Mouse (Mus musculus) cerebellum, adult 11-12 months (tissue): Measurements from ENCODE around the gene Art3.

Source experiments
- DNase-seq: peaks from one replicate; pipeline ENCODE4 v3.0.0; 2022

The Art3 gene

DNA sequence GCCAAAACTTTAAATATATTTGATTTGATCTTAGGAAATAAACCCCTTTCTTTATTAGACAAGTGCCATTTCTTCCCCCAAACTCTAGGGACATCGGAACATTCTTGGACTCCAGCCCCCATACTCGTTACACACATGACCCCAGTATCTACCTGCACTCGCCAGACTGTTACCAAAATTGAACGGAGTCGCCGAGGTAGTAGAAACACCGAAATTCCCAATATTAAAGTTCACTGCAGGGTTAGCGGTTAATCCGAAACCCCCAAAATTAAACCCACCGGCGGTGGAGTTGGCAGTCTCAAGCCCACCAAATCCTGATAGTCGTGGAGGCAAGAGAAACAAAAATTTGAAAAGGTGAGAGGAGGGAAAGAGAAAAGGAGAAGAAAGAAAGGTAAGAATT, 102.4 kb downstream of the Art3 start:
- DNase-seq, result peak; percentile 20

DNA sequence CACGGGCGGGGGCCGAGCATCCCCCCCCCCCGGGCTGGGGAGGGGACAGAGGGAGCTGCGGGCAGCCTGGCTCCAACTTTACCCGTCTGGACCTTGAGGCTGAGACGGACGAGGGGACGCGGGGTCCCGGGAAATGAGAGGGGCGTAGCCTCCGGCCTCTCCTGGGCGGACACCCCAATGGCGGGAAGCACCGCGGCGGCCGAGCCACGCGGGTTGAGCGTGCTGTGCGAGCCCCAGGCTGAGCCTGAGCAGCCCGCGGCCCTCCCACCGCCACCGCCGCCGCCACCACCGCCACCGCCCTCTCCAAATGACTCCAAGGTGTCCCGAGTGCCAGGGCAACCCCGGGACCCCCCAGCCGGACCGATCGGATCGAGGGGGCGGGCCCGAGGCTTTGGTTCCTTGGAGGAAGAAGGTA, 103.0 kb downstream of the Art3 start:
- no peak for DNase-seq

DNA sequence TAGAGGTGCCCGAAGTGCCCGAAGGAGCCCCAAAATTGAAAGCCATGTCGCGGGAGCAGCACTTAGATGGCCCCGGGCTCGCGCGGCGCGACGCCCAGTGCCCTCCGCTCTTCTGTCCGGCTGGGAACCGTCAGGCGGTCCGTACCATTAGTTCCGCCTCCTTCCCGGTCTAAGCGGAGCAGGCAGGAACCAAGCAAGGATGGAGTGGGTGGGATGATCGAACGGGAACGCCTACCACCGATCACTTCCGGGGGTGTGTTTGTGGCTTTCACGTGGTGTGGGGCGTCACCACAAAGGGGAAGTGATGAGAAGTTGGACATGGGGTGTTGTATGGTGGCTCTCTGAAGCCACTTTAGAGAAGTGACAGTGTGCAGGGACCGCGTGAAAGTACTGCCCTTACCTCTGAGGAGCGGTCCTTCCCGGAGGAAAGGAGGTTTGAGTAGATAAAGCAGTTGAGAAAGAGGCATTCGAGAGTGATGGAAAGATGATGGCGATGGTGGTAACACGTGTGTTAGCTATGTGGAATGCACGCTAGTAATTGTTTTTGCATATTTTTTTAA, 103.5 kb downstream of the Art3 start, which contains the start of gene Nup54:
Gene Nup54, minus strand, starts transcription at position 195 of the 560 bp plus-strand sequence.
- DNase-seq, result peak; percentile 97

GRCm38 (mm10) chr5:92438540-92438939, 106.9 kb downstream of the Art3 start:
- no peak for DNase-seq

- no peak for DNase-seq
Observed at GRCm38 (mm10) chr5:92441494-92441893, 109.9 kb downstream of the Art3 start.

GRCm38 (mm10) chr5:92442914-92443313, 111.3 kb downstream of the Art3 start:
- no peak for DNase-seq

GRCm38 (mm10) chr5:92445016-92445415, 113.4 kb downstream of the Art3 start:
- DNase-seq, result no peak

- DNase-seq, result no peak
Observed at GRCm38 (mm10) chr5:92446736-92447135, 115.1 kb downstream of the Art3 start.

GRCm38 (mm10) chr5:92452876-92453275, 121.2 kb downstream of the Art3 start:
- DNase-seq, result no peak

DNA sequence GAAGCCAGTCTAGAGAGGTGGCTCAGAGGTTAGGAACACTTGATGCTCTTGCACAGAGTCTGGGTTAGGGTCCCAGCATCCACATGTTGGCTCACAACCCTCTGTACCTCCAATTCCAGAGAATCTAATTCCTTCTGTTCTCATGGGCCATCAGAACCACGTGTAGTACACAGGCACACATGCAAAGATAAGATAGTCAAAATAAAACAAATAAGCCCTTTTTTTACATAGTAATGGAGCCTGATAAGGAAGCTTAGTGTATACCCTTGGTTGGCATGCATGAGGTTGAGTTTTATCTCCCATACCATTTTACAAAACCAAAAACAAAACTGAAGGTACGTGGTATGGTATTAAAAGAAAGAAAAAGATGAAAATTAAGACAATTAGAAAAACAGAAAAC, 125.8 kb downstream of the Art3 start:
- no peak for DNase-seq

DNA sequence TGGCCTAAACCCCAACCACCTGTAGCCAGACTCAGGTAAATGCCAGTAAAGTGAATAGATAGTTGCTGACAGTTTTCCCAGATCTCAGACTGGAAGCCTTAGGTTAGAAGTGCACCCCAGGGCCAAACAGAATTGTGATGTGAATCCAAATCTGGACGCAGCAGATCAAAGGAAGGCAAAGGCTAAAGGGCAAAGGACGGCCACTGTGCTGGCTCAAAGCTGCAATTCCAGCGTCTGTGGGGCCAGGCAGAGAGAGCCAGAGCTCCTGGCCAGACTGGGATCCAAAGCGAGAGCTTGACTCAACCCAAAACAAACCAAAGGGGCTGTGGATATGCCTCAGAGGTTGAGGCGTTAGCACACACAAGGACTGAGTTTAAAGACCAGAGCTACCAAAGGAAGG, 127.1 kb downstream of the Art3 start:
- DNase-seq, result no peak

DNA sequence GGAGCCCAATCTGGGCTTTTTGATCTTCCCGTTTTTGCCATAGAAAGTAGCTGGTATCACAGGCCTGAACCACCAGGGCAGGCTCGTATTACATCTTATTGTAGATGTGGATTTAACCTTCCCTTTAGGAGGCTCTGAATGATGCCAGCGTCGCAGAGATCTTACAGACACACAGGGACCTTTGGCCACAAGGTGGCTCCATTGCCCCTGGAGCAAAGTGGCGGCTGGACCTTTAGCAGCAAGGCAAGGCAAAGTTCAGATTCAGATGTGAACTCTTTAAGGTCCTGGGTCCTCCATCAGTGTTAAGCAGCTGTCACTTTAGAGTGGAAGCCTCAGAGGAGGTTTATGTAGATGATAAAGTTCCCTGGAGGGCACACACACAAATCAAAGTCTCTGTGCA, 129.7 kb downstream of the Art3 start:
- peak; percentile 28 for DNase-seq
